Mouse (Mus musculus) E14TG2a.4 (cell line): ENCODE measurements at regions not wholly inside any gene's neighbourhood (a gene's known extent, or its start where the extent isn't known, plus 50 kb on each side); places are given as distances from the start of the nearest gene placed in this dataset.

Experiments used
- H3K27me3 ChIP-seq: 2 replicates; pipeline ENCODE4 v1.6.1; 2014; ENCODE audit warnings: low read length, control low read depth; ENCODE audit not compliant: insufficient read depth
- H3K36me3 ChIP-seq: 2 replicates; pipeline ENCODE4 v1.6.1; 2014; ENCODE audit warnings: low read length, control low read depth; ENCODE audit not compliant: insufficient read depth
- H3K4me1 ChIP-seq: replicated peaks from 2 replicates; pipeline ENCODE4 v1.6.1; 2014; ENCODE audit warnings: low read depth, low read length, control low read depth
- H3K4me3 ChIP-seq: replicated peaks from 2 replicates; pipeline ENCODE4 v1.5.1; 2014; ENCODE audit warnings: mild to moderate bottlenecking, low read length
- H3K9me3 ChIP-seq: 2 replicates; pipeline ENCODE4 v1.6.1; 2014; ENCODE audit warnings: low read length, control low read depth
- CTCF ChIP-seq: conservative IDR thresholded peaks from 2 replicates; pipeline ENCODE4 v1.5.1; 2014; ENCODE audit warnings: low read length
- NANOG ChIP-seq: IDR thresholded peaks from 2 replicates; pipeline ENCODE4 v1.6.1; 2014; ENCODE audit warnings: borderline replicate concordance, low read length, mixed read lengths
- POU5F1 ChIP-seq: IDR thresholded peaks from 2 replicates; pipeline ENCODE4 v1.6.1; 2014; ENCODE audit warnings: low read length, borderline replicate concordance

- Histone ChIP-seq H3K27me3 (peaks cover 36% of the 10 kb centered on the region), H3K4me3 (no peak overlapping the region), H3K36me3 (no peaks in the 10 kb centered on the region), H3K4me1 (peaks cover 37% of the 10 kb centered on the region), H3K9me3 (peaks cover 3% of the 10 kb centered on the region; the same call in 1 of the 2 replicates)
- TF ChIP-seq CTCF (no peak), NANOG (no peak), POU5F1 (no peak)
Measured at GRCm38 (mm10) chr10:117435734-117436121, 55.9 kb upstream of the Cpsf6 start.

- peak overlapping the region; percentile 39; the same call in 1 of the 2 replicates for H3K4me3 ChIP-seq
- TF ChIP-seq CTCF, result peak; percentile 73
- no peak for TF ChIP-seq POU5F1
- no peaks in the 10 kb centered on the region for H3K36me3 ChIP-seq
- peaks cover 36% of the 10 kb centered on the region for H3K27me3 ChIP-seq
- H3K9me3 ChIP-seq, result peaks cover 3% of the 10 kb centered on the region; the same call in 1 of the 2 replicates
- peaks cover 37% of the 10 kb centered on the region for H3K4me1 ChIP-seq
Measured at GRCm38 (mm10) chr10:117434871-117435733, 55.3 kb upstream of the Cpsf6 start.

GRCm38 (mm10) chr10:117434293-117434842, 54.6 kb upstream of the Cpsf6 start:
- 0 out of 2 replicates have a peak, but pooled peaks cover 3% of the 10 kb centered on the region for H3K9me3 ChIP-seq
- TF ChIP-seq CTCF, result no peak
- no peak for TF ChIP-seq POU5F1
- no peak for TF ChIP-seq NANOG
- peaks cover 37% of the 10 kb centered on the region for H3K4me1 ChIP-seq
- no peak overlapping the region for H3K4me3 ChIP-seq
- H3K36me3 ChIP-seq, result no peaks in the 10 kb centered on the region
- H3K27me3 ChIP-seq, result peaks cover 43% of the 10 kb centered on the region

GRCm38 (mm10) chr10:117433547-117434292, 53.9 kb upstream of the Cpsf6 start:
- H3K4me1 ChIP-seq, result peaks cover 37% of the 10 kb centered on the region
- no peak overlapping the region for H3K4me3 ChIP-seq
- 0 out of 2 replicates have a peak, but pooled peaks cover 3% of the 10 kb centered on the region for H3K9me3 ChIP-seq
- TF ChIP-seq NANOG, result no peak
- TF ChIP-seq CTCF, result no peak
- no peak for TF ChIP-seq POU5F1
- H3K36me3 ChIP-seq, result no peaks in the 10 kb centered on the region
- H3K27me3 ChIP-seq, result peaks cover 39% of the 10 kb centered on the region

GRCm38 (mm10) chr10:117432871-117433546, 53.2 kb upstream of the Cpsf6 start:
- peaks cover 37% of the 10 kb centered on the region for H3K27me3 ChIP-seq
- H3K4me3 ChIP-seq, result peak overlapping the region; percentile 69
- peaks cover 37% of the 10 kb centered on the region for H3K4me1 ChIP-seq
- TF ChIP-seq NANOG (no peak), POU5F1 (no peak), CTCF (no peak)
- H3K9me3 ChIP-seq, result 0 out of 2 replicates have a peak, but pooled peaks cover 3% of the 10 kb centered on the region
- H3K36me3 ChIP-seq, result no peaks in the 10 kb centered on the region

GRCm38 (mm10) chr10:117432415-117432814, 52.6 kb upstream of the Cpsf6 start:
- H3K36me3 ChIP-seq, result no peaks in the 10 kb centered on the region
- H3K4me3 ChIP-seq, result peak overlapping the region; percentile 69
- TF ChIP-seq POU5F1 (no peak), CTCF (peak; percentile 92), NANOG (no peak)
- peaks cover 37% of the 10 kb centered on the region for H3K4me1 ChIP-seq
- peaks cover 34% of the 10 kb centered on the region for H3K27me3 ChIP-seq
- H3K9me3 ChIP-seq, result no peaks in the 10 kb centered on the region

GRCm38 (mm10) chr10:117431850-117432249, 52.0 kb upstream of the Cpsf6 start:
- TF ChIP-seq NANOG (no peak), POU5F1 (no peak), CTCF (no peak)
- peaks cover 34% of the 10 kb centered on the region for H3K27me3 ChIP-seq
- peaks cover 34% of the 10 kb centered on the region for H3K4me1 ChIP-seq
- no peak overlapping the region for H3K4me3 ChIP-seq
- H3K36me3 ChIP-seq, result no peaks in the 10 kb centered on the region
- H3K9me3 ChIP-seq, result no peaks in the 10 kb centered on the region

- TF ChIP-seq CTCF, result no peak
- TF ChIP-seq NANOG, result no peak
- no peak for TF ChIP-seq POU5F1
- H3K27me3 ChIP-seq, result peaks cover 31% of the 10 kb centered on the region
Measured at GRCm38 (mm10) chr10:117431086-117431619, 51.3 kb upstream of the Cpsf6 start.

More at GRCm38 (mm10) chr10:117431086-117431619, 51.3 kb upstream of the Cpsf6 start:
- H3K36me3 ChIP-seq, result no peaks in the 10 kb centered on the region
- H3K4me3 ChIP-seq, result no peak overlapping the region
- H3K4me1 ChIP-seq, result peaks cover 29% of the 10 kb centered on the region
- H3K9me3 ChIP-seq, result no peaks in the 10 kb centered on the region
